Mouse (Mus musculus): Measurements from ENCODE around the gene Pappa. TPM values are rescaled to one million over a fixed set of nuclear protein-coding genes. Genes with fewer than 3 reads are reported as not detected.

Pappa gene
- polyA plus RNA-seq, 1 experiment from 2014 or later: 2.9 TPM

DNA sequence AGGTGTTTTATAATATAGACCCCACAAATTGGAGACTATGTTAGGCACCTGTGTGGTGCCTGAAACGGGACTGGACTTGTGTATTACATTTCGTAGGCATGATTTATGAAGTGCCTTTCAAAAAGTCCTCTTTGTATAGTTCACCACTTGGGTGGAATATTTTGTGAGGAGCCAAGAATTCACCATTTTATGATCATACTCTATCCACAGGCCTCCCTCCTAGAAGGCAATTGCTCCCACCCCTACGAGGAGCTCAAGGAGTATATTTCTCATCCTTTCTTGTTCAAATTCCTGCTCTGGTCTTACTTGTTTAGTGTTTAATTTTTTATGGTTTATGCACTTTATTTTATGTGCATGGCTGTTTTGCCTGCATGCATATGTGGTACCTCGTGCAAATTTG, 259.1 kb downstream of the Pappa start:
- Histone ChIP-seq H3K36me3 (no peaks in the 10 kb centered on the region), H3K4me3 (no peak overlapping the region), H3K9me3 (replicated peaks) (no peaks in the 10 kb centered on the region), H3K4me1 (no peaks in the 10 kb centered on the region), H3K27me3 (ENCODE audit: low read depth, poor library complexity, severe bottlenecking) (no peaks in the 10 kb centered on the region), H3K27ac (replicated peaks) (no peak overlapping the region)
- WGBS: 94% methylated on average over 4 of the region's 4 CpGs
- DNase-seq (ENCODE audit: low spot score): no peak

DNA sequence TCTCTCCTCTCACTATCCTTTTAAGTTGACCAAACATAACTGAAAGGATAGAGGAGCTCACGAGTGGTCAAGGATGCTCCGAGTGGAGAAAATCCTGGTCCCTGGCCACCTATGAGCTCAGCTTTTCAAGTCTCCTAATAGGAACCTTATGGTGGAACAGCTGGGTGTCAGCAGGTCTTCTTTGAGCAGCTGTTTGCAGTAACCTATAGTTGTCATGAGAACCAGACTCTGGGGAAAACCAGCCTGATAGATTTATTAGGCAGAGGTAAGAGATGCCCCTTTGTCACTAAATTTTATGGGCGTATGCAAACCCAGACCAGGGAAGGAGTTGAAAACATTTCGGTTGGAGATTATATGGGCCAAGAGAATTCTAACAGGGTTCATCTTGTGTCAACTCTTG, 267.0 kb downstream of the Pappa start:
- H3K27ac ChIP-seq (replicated peaks): no peak overlapping the region
- no peak overlapping the region for H3K4me3 ChIP-seq
- no peaks in the 10 kb centered on the region for H3K4me1 ChIP-seq
- DNase-seq (ENCODE audit: low spot score): no peak
- no peaks in the 10 kb centered on the region for H3K9me3 ChIP-seq (replicated peaks)
- no peaks in the 10 kb centered on the region for H3K36me3 ChIP-seq
- H3K27me3 ChIP-seq (ENCODE audit: low read depth, poor library complexity, severe bottlenecking): peaks cover 12% of the 10 kb centered on the region; the same call in 1 of the 2 replicates
- 77% methylated on average over 4 of the region's 4 CpGs for WGBS

DNA sequence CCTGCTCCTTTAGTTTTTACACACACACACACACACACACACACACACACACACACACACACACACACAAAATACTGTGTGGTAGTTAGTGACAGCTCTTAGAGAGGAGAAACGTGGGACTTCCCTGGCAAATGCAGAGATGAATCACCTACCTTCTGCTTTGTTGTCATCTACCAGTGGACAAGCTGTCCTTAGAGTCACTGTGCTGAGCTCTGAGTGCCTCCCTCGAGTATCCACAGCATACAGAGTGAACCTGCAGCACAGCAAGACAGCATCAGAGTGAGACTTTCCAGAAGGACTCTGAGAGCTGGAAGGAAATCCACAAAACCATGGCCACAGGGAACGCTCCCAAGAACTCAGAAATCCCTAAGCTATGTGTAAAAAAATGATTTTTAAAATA, 272.8 kb downstream of the Pappa start:
- DNase-seq (ENCODE audit: low spot score): no peak
- Histone ChIP-seq H3K4me3 (no peak overlapping the region), H3K4me1 (no peaks in the 10 kb centered on the region), H3K36me3 (no peaks in the 10 kb centered on the region), H3K27ac (replicated peaks) (no peak overlapping the region), H3K27me3 (ENCODE audit: low read depth, poor library complexity, severe bottlenecking) (peaks cover 14% of the 10 kb centered on the region; the same call in 1 of the 2 replicates), H3K9me3 (replicated peaks) (no peaks in the 10 kb centered on the region)
- 80% methylated on average over 3 of the region's 3 CpGs for WGBS

DNA sequence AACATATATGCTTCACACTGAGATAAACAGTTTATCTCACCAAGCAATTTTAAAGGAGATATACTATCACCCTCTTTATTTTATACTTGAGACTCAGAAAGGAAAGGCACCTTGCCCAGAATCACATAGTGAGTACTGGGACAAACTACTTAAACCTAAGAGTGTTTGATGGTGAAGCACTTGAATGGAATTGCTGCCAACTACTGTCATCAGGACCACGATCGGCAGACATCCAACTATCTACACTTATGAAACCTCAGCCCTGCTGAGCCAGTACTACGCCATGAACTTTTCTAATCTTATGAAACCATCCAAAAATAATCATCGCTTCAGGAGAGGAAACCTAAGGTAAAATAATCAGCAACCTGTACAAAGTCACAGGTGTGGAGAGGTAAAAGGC, 275.5 kb downstream of the Pappa start:
- Histone ChIP-seq H3K27me3 (ENCODE audit: low read depth, poor library complexity, severe bottlenecking) (peaks cover 9% of the 10 kb centered on the region; the same call in 1 of the 2 replicates), H3K27ac (replicated peaks) (no peak overlapping the region), H3K9me3 (replicated peaks) (no peaks in the 10 kb centered on the region), H3K4me1 (no peaks in the 10 kb centered on the region), H3K4me3 (no peak overlapping the region), H3K36me3 (no peaks in the 10 kb centered on the region)
- DNase-seq (ENCODE audit: low spot score): no peak
- WGBS: 97% methylated on average over 4 of the region's 4 CpGs

DNA sequence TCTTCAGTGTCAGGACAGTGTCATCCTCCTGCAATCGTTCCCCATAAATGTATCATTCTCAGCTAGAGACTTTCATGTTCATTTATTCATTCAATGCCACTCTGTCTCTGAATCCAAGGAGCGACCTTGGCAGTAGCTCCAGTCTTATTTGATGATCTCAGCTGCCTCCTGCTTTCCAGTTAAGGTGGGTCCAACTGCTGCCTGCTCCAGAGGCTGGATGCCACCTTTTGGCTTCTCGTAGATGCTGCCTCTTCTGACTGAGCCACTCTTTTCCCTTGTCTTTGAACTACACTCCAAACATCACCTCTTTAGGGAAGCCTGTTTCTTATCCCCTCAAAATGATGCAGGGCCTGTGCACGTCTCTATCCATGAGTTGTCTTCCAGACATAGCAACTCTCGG, 278.3 kb downstream of the Pappa start:
- DNase-seq (ENCODE audit: low spot score): no peak
- WGBS: 83% methylated on average over 5 of the region's 5 CpGs

DNA sequence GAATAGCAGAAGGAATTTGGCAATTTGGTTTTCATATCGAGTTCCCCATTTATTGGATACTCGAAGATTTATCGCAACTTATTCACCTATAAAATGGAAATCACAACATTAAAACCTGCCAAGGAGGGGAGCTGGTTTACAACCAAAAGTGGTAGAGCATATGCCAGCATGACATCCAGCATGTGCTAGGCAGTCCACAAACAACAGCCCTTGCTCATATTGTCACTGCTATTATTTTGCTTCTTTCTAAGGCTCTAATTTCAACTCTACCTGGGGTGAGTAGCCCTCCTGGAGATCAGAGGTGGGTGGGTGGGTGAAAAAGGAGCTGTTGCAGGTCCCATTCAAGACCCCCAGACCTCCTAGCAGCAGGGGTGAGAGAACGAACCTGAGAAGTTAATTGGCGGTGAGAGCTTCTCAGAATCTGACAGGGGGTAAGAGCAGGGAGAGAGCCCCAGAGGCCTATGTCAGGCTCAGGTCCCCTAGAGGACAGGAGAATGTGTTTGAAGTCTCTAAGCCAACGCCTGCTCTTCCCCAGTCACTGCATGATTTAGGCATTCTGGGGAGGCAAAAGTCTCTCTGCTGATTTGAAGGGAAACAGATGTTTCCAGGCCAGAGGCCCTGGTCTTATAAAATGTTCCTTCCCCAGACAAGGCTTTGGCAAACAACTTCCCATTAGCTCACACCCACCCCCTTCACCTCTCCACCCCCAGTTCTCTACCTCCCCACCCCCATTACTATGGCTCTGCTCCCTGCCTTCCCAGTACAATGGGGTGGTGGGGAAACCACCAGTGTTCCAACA, 279.1 kb downstream of the Pappa start:
- Histone ChIP-seq H3K9me3 (replicated peaks) (no peaks in the 10 kb centered on the region), H3K36me3 (no peaks in the 10 kb centered on the region), H3K27me3 (ENCODE audit: low read depth, poor library complexity, severe bottlenecking) (no peaks in the 10 kb centered on the region; the same call in 1 of the 2 replicates), H3K27ac (replicated peaks) (0 out of 2 replicates have a peak overlapping the region, but pooled peaks have one; percentile 4), H3K4me1 (no peaks in the 10 kb centered on the region), H3K4me3 (no peak overlapping the region)
- DNase-seq (ENCODE audit: low spot score): no peak
- 70% methylated on average over 6 of the region's 6 CpGs for WGBS

More for the DNA sequence above, 278.3 kb downstream of the Pappa start:
- H3K9me3 ChIP-seq (replicated peaks): no peaks in the 10 kb centered on the region
- no peaks in the 10 kb centered on the region for H3K36me3 ChIP-seq
- H3K27ac ChIP-seq (replicated peaks): no peak overlapping the region
- no peaks in the 10 kb centered on the region; the same call in 1 of the 2 replicates for H3K27me3 ChIP-seq (ENCODE audit: low read depth, poor library complexity, severe bottlenecking)
- H3K4me1 ChIP-seq: no peaks in the 10 kb centered on the region
- H3K4me3 ChIP-seq: no peak overlapping the region

Measured in midbrain, embryonic 10.5 days (tissue).